Mouse (Mus musculus) embryonic fibroblast, embryonic 13.5 days (primary cell): ENCODE measurements around the gene Gpx2.
"Not testable (repeated sequence)": the region's sequence is repeated elsewhere in the genome, so short reads cannot be mapped to it uniquely, and the experiment has no call there.

ENCODE experiments used
- CTCF ChIP-seq: IDR thresholded peaks from 2 replicates; pipeline ENCODE4 v1.5.1; 2011; ENCODE audit warnings: mild to moderate bottlenecking, control low read depth, low read length, moderate library complexity, borderline replicate concordance; ENCODE audit not compliant: insufficient read depth
- POLR2A ChIP-seq: IDR thresholded peaks from 2 replicates; pipeline ENCODE4 v1.6.1; 2011; ENCODE audit warnings: low read depth, mild to moderate bottlenecking, control low read depth, low read length, moderate library complexity

GRCm38 (mm10) chr12:76792540-76792939 is 2.8 kb downstream of the Gpx2 start:
- not testable (repeated sequence) for TF ChIP-seq CTCF, POLR2A
